Mouse (Mus musculus): ENCODE results near the gene Adar.

The Adar gene

DNA sequence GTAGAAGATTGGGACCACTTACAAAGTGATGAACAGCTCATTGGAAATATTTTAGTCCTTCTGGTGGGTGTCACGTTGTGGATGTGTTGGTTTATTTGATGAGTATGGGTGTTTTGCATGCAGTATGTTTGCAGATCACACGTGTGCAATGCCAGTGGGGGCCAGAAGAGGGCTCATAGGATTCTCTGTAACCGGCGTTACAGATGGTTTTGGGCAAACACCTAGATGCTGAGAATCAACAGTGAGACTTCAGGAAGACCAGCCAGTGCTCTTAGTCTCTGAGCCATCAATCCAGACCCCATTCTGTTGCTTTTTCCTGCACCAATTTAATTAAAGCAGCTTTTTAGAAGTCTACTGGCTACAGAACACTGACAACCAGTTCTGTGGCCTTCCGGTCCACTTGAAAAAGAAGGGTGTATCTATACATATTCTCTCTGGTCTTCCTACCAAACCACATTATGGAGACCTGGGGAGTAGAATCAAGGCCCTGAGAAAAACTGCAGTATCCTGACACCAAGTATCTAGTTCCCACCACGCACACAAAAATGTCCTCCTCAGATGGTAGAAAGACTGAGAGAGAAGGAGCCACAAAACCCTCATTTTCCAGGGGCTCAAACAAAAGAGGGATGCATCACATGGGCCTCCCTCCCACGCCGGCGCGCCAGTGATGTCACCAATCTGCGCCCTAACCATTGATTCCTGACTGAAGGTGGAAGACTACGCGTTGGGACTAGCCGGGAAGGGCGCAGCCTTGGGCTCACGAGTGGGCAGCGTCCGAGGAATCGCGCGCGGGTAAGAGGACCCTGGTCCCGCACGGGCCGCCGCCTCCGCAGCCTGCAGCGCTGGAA is at the start of gene Adar:
Gene Adar (plus strand): TSS at position 664 of the 848 bp plus-strand sequence.
- peak; percentile 43 for DNase-seq (ENCODE audit: low spot score)

DNA sequence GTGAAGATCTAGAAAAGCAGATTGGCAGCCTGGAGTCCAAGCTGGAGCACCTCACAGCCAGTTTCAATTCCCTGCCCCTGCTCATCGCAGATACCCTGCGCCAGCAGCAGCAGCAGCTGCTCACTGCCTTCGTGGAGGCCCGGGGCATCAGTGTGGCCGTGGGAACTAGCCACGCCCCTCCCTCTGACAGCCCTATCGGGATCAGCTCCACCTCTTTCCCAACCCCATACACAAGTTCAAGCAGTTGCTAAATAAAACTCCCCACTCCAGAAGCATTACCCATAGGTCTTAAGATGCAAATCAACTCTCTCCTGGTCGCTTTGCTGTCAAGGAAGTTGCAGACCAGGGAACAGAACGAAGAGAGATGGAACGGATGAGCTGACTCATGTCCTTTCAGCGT is 47.7 kb upstream of the Adar start:
- DNase-seq (ENCODE audit: low spot score), result no peak

DNA sequence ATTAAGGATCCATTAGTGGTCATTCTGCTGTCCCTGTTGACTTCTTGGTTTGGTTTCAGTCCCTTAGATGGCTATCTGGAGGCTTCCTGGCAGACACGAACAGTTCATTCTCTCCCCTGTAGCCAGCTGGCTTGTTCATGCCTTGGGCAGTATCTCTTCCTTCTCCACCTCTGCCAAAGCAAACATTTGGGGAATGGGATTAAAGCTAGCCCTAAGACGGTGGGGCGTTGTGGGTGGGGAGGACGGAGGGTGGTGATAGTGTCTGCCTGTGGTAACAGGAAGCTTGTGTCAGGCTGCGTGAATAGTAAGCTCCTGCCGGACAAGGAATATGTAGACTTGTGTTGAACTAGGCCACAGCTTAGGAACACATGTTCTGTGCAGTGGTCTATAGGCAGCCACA is 43.5 kb upstream of the Adar start:
- DNase-seq (ENCODE audit: low spot score), result no peak

DNA sequence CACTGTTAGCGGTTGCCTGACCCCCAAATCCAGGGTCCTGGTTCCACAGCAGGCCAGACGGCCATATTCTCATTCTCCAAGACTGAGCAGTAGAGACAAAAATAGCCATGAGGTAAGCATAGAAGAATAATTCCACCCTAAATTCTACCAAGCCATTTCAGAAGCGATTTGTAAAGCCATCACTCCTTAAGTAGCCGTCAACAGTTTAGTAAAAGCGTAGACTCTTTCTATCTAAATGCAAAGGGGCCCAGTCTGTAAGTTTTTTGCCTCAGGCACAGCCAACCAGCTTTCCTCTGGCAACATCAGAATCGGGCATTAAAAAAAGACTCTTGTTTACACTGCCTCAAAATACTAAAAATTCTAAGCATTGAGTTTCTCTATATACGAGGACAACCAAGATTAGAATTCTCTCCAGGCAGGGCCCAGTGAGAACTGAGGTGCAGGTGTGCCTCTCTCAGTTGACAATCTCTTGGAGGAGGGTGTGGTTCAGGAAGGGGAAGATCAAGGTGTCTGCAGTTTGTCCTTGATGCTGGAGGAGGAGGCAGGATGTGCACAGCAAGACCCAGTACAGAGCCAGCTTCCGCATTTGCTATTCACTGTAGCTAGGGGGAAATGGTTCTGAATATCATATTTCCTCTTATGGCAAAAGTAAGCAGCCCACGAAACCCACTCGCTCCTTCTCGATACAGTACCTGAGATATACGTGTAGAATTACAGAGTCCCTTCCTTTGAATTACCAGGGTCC is 42.1 kb upstream of the Adar start:
- no peak for DNase-seq (ENCODE audit: low spot score)

DNA sequence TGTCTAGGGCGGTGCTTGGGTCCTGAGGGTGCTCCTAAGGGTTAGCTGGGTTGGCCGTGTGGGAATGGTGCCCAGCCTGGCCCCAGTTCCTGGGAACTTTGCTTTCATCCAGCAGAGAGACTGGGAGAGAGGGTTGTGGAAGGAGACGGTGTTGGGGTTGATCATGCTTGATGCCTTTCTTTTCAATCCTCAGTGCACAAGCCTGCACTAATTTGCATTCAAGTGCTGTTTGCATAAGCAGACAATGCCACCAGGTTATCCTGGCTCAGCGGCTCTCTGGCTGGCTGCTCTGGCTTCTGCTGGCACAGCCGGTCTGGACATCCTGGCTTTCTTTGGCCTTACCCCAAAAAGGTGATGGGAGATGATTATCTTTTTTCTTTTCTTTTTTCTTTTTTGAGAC is 37.2 kb upstream of the Adar start:
- no peak for DNase-seq (ENCODE audit: low spot score)

DNA sequence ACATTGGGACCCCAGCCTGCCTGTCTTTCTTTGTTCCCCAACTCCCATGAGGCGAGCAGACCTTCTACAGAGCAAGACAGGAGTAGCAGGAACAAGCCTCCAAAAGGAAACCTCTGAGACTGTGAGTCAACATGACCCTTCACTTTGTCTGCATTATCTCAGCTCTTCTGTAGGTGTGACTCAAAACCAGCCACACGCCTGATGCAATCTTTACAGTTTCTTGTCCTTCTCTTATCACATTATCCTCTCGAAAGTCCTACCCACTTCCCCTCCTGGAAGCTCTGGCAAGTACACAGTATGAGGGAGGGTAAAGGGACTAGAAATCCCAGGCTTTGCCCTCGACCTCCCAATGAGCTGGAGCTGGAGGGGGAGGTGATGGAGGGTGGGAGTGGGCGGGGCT is 28.8 kb upstream of the Adar start:
- DNase-seq (ENCODE audit: low spot score), result no peak

DNA sequence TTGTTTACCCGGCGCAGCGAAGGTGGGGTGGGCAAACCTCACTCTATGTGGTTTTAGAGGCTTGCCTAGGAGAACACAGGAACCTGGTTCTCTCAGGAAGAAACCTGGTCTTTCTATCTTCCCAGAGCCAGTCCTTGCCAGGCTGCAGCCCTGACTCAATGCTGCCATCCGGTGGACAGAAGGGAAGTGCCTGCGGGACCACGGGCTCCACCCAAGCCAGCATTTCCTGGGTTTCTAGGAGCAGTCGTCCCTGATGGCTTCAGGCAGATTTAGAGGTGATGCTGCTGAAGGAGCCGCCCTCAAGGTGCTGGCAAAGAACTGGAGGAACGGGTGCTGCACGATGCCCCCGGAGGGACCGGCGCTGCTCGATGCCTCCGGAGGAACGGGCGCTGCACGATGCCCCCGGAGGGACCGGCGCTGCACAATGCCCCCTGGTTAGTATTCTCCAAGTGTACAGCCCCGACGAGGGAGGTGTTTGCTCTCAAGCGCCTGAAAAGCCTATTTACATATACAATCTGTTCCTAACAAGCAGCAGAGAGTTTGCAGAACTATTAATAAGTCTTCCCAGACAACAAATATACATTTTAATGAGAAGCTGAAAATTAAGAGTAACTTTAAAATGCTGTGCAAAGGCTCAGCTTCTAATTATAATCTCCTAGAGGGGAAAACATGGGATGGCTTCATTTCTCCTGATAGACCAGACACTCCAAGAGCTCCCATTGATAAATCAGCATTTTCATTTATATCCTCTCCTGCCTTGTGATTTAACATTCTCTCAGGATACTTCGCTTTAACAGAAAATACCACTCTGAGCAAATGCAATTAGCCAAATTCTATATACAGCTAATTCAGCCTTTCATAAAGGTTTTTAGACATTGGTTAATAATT is 25.9 kb upstream of the Adar start:
- DNase-seq (ENCODE audit: low spot score), result peak; percentile 39

DNA sequence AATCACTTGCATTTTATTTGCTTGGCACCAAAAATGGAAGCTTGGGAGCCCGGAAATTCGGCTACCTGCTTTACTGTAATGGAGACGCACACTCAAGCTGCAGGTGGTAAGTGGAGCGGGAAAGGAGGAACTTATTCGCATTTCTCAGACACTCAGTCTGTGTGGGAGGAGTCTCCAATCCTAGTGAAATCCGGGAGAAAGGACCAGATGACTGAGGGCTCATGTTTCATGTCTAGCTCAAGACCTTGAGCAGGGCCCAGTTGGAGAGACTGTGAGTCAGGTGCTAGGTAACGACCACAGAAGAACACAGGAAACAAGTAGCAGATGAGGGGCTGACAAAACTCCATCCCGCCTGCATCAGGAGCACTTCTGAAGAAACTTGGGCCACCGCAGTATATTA is 23.0 kb upstream of the Adar start:
- DNase-seq (ENCODE audit: low spot score), result no peak

DNA sequence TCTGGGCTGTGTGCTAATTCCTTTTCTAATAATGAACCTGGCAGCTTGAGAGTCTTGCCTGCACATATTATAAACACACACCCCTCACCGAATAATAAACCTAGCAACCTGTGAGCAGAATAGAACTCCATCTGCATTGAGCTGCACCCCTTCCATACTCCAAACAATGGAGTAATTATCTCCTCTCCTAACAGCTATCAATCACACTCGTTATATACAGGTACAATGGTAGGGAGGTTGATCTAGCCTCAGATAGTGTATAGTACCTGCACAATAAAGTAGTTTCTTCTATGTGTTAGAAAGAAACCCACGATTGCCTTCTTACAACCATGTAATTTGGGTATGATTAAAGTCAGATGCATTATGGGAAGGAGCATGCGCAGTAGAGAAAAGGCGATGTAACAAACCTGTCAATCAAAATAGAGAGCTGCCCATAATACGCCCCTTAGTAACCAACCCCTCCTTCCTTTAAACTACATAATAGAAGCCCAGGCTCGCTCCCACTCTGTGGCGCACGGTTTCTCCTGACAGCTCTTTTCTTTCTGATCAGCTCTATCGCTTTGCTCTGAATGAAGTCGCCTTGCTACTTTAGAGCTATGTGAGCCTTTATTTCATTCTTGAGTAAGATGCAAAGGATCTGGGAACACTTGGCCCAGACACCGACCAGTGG is 18.5 kb upstream of the Adar start:
- DNase-seq (ENCODE audit: low spot score), result no peak

DNA sequence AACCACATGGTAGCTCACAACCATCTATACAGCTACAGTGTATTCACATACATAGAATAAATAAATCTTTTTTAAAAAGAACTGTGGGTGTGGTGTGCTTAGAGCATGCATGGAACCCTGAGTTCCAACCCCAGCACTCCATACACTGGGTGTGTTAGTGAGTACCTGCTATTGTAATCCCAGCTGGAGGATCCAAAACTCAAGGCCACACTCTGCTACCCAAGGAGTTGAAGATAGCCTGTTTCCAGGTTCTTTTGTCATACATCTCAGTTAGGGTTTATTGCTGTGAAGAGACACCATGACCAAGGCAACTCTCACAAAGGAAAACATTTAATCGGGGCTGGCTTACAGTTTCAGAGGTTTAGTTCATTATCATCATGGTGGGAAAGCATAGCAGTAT is 15.9 kb upstream of the Adar start:
- no peak for DNase-seq (ENCODE audit: low spot score)

DNA sequence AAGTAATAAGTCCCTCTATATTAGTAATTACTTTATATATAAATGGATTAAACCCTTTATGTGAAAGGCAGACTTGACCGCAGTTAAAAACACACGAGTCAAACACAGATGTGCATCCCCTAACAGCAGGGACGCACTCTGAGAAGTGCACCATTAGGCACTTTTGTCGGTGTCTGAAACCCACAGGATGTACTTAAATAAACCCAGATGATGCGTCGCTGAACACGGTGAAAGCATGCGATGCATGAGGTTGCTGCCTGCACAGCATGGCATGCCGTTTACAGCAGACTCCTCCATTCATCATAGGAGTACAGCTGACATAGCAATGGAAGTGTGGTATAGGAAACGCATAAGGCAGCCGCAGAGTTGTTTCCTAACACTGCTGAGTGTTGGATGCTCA is 14.4 kb upstream of the Adar start:
- no peak for DNase-seq (ENCODE audit: low spot score)

DNA sequence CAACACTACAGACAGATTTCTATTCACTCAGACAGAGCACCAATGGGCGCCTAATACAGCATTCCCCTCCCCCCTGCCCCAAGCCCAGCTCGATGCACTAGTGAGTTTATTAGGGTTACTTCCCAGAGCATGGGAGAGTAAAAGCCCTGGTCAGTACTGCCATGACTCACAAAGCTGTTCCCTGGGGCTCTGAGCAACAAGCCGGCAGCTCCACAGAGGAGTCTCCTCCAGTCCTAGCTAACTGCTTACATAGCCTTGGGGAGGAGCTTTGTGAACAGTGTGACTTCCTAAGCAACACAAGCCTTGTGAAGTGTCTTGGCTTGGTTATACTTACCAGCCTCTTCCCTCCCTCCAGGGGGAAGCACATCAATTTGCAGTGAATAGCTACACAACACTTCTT is 11.2 kb upstream of the Adar start:
- DNase-seq (ENCODE audit: low spot score), result no peak

DNA sequence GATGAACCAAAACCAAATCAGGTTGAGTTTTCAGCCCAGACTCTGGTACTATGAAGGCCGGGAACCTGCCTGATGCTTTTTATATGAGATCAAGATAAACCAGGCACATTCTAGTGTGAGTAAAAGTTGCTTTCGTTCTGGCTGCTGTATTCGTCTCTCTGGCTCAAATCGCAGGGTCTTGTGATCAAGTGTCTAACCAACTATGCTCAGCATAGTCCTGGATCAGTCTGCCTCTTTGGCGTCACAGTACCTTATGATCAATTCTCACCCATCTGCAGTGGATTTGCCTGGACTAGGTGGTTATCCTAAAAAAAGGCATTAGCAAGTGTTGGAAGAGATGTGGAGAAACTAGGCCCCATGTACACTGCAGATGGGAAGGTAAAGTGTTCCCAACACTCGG is 10.8 kb upstream of the Adar start:
- DNase-seq (ENCODE audit: low spot score), result no peak

DNA sequence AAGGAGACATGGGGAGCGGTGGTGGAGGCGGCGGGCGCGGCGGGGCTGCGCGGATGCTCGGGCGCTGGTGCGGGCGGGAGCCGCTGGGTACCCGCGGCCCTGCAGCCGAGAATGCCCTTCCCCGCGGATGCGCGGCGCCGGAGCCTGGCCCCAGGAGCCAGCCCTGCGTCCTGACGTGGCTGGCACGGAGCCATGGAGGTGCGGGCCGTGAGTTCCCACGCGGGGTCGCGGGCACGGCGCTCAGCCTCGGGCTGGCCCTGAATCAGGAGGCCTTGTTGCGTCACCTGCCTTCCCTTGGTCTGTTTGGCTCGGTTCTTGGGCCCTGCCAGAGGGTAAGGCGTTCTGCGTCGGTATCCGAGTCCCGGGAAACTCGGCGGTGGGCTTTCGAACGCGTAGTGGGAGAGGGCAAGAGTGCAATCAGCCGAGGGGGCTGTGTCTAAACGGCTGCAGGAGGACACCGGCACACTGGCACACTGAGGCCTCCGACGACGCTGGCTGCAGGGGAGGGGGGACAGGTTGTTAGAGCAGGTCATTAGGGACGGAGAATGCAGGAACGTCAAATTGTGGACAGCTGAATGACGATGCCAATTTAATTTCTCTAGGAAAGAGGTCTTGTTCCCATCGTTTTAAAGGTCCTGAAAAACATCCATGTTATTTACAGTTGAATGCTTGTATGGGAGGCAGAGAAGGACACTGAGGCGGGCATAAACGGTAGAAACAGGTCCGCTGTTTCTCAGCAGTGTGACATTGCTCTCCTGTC is 565 bp downstream of the Adar start:
- DNase-seq (ENCODE audit: low spot score), result no peak

DNA sequence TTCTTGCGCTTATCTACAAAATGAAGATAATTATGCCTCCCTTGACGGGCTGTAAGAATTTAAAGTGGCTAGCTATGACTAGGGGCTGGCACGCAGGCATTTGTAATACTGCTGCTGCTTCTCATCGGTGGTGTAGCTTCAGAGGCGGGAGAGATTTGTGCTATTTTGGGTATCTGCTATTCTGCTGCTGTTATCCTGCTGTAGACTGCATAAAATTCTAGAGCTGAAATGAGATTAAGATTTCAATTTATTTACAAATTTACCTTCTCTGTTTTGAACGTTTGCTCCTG is 1.1 kb downstream of the Adar start:
- DNase-seq (ENCODE audit: low spot score), result no peak

DNA sequence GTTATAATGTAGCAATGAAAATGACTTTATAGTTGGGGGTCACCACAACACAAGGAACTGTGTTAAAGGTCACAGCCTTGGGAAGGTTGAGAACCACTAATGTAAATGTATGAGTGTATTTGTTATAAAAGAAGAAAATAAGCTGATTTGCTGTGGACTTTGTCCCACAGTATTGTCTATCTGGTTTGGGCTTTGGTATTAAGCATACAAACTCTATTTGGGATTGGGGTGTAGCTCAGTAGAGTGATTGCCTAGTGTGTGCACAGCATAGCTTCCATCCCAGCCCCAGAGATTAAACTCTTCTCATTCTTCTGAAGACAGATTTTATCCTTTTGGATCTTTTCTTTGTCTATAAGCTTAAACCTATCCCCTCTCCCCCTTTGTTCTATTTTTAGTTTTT is 7.2 kb downstream of the Adar start:
- DNase-seq (ENCODE audit: low spot score), result no peak

DNA sequence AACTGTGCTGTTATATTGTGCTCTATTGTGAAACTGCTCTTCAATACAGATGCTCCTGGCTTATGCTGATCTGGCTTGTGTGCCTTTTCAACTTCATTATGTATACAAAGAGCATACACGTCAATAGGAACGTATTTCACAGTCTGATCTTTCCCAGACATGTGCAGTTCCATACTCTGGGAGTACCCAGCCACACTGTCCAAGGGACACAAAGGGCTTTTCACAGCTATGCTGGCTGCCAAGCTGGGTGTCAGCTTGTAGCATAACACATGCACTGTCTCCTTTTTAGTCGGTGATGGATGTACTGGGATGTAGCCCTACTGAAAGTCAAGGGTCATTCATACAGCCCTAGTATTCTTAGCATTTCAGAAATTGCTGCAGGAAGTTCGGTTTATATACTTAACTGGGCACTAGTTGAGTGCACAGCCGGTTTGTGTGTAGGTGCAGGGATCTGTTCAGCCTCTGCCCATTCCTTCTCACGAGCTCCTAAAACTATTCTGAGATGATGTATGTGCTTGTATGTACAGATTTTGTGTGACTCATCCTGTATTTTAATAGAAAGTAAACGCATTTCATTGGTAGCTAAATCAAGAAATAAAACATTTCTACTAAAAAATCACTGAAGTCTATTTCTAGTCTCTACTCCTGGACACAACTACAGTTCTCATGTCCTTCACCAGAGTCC is 8.7 kb downstream of the Adar start:
- no peak for DNase-seq (ENCODE audit: low spot score)

DNA sequence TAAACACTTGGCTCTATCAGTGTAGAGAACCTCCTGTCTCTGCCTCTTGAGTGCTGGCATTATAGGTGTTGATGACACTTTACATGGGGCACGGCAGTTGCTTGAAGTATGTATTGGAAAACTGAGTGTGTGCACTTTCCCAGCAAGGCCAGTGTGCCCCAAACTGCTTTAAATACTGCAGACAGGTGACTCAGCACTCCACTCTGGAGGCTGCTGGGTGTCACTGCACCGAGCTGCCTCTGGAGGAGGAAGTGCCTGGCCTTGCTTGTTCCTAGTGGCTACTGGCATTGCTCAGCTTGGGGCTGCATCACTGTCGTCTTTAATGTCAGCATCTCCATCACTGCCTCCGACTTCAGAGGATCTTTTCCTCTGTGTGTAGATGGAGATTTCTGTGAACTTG is 12.2 kb downstream of the Adar start:
- DNase-seq (ENCODE audit: low spot score), result peak; percentile 26

DNA sequence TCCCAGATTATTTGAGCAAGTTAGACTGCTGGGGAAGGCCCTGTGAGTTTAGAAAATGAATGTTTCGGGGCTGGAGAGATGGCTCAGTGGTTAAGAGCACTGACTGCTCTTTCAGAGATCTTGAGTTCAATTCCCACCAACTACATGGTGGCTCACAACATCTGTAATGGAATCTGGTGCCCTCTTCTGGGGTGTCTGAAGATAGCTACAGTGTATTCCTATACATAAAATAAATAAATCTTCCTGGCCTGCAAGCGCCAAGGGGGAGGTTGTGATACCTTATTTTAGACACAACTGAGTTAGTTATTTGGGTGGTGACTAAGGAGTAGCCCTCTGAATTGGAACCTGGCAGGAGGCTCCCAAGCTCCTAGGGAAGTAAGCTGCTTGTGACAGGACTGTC is 14.0 kb downstream of the Adar start:
- no peak for DNase-seq (ENCODE audit: low spot score)

DNA sequence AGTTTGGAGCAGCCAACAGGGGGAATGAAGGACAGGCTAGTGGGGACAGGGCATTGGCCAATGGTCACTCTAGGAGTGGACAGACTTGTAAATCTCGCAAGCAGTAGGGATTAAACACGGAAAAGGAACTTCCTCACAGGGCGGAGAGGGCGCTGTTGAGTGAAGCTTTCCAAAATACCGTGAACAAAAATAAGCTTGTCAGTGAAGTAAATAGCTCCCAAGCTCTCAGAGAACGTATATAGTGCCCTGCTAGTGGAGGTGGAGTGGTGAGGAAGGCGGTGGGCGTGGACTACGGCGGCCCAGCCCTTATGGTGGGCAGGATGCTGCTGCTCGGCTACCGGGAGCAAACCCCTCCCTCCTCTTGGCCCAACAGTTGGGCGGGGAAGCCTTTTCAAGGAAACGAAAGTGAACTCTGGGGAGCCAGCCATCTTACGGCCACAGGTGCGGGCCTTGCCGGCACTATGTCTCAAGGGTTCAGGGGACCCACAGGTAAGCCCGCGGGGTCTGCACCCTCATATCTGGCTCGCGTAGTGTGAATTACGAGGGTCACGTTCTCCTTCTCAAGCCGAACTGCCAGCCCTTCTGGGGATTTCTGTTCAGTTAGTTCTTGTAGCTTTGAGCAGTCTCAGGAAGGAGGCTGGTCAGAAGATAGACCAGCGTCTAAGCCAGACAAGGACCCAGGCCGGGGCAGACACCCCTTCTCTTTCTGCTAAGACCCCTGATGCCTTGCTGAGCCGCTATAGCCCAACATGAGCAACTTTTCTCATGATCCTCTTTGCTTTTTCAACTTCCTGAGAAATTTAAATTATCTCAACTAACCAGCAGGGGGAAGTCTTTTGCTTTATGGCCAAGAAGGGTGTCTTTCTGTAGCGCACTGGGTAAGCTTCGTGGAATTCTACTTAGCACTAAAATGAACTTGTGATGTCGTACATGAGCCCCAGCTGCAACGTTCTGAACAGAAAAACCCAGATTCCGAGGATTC is 15.8 kb downstream of the Adar start:
- peak; percentile 88 for DNase-seq (ENCODE audit: low spot score)

Measured in ovary, adult 18-20 months (tissue).